Mouse (Mus musculus) heart, embryonic 11.5 days (tissue): ENCODE results near the gene Hyal1. TPM values are rescaled to one million over a fixed set of nuclear protein-coding genes. Genes with fewer than 3 reads are reported as not detected.
A peak's percentile ranks its signal among the peaks of the same experiment; 100 is the strongest.

Source experiments
- ATAC-seq: fragments of 200-750 bp; cut with Nextera tagmentation; replicated peaks from 2 replicates; pipeline ENCODE4 v1.8.0; 2017; ENCODE audit warnings: moderate library complexity; ENCODE audit not compliant: insufficient number of reproducible peaks, low FRiP score, low TSS enrichment
- H3K27ac ChIP-seq: fragments of 300-500 bp; sonication (generic); 2 replicates; pipeline ENCODE4 v1.5.1; 2014; ENCODE audit warnings: mild to moderate bottlenecking, low read depth, low read length
- H3K27me3 ChIP-seq: fragments of 300-500 bp; sonication (generic); 2 replicates; pipeline ENCODE4 v1.6.1; 2014; ENCODE audit warnings: mild to moderate bottlenecking, low read length, mixed read lengths; ENCODE audit not compliant: control insufficient read depth, insufficient read depth
- H3K36me3 ChIP-seq: fragments of 300-500 bp; sonication (generic); 2 replicates; pipeline ENCODE4 v1.6.1; 2014; ENCODE audit warnings: mild to moderate bottlenecking, low read length, moderate library complexity, mixed read lengths; ENCODE audit not compliant: control insufficient read depth, insufficient read depth
- H3K4me1 ChIP-seq: fragments of 300-500 bp; sonication (generic); 2 replicates; pipeline ENCODE4 v1.6.1; 2014; ENCODE audit warnings: low read length; ENCODE audit not compliant: control insufficient read depth, insufficient read depth
- H3K4me2 ChIP-seq: fragments of 300-500 bp; sonication (generic); 2 replicates; pipeline ENCODE4 v1.6.1; 2014; ENCODE audit warnings: mild to moderate bottlenecking, moderate library complexity
- H3K4me3 ChIP-seq: fragments of 300-500 bp; sonication (generic); 2 replicates; pipeline ENCODE4 v1.5.1; 2014; ENCODE audit warnings: low read depth, low read length
- H3K9ac ChIP-seq: fragments of 300-500 bp; sonication (generic); 2 replicates; pipeline ENCODE4 v1.6.1; 2014; ENCODE audit warnings: mild to moderate bottlenecking, low read depth, low read length, moderate library complexity
- H3K9me3 ChIP-seq: fragments of 300-500 bp; sonication (generic); replicated peaks from 2 replicates; pipeline ENCODE4 v1.6.1; 2016; ENCODE audit warnings: low read length; ENCODE audit not compliant: control insufficient read depth
- WGBS: fragments of 180-500 bp; shearing (Covaris S2); extraction: QIAGEN DNeasy Blood & Tissue Kit; methylation state at CpG from one replicate; pipeline ENCODE4 v1.1.7; 2014; ENCODE audit not compliant: insufficient replicate concordance; 5-methylcytosine and 5-hydroxymethylcytosine counted together
- polyA plus RNA-seq: library from polyadenylated mRNA; unstranded; fragments of >200 nt; fragmentation: Nextera tagmentation; extraction: Ambion mirVana; gene quantifications from 2 replicates; pipeline ENCODE4 v1.2.1, GENCODE M21; 2014

Gene Hyal1
- polyA plus RNA-seq, 1 experiment from 2014 or later = 3.5 TPM

DNA sequence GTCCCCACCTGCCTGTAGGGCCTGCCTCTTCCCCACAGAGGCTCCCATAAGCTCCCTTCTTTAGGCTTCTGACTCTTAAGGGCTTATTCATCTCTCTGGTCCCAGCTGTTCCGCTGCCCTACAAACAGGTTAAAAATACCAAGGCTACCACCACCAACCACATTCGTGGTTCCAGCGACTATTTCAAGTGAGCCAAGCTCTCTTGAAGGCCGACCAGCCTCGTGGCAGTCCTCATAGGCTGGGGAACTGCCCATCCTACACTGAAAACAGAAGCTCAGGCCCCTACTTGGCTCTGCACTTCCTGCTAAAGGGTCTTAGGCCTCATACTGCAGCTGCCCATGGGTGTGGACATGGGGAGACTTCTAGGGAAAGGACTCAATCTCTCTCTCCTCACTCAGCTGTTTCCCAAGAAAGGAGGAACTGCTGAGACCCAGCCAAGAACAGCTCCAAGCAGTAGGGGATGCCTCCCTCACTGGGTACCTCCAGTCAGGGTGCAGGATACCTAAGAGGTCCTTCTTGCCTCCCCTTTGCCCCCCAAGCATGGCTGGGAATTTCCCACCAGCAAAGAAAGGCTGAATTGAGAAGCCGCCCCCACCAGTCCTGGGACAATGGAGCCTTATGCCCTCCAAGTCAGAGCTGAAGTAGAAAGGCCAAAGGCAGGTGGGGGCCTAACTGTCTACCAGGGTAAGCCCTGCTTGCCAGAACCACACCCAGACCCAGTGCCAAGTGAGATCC, 34.9 kb downstream of the Hyal1 start:
- Histone ChIP-seq H3K4me3 (no peak overlapping the region), H3K9me3 (no peaks in the 10 kb centered on the region), H3K4me2 (peak overlapping the region; percentile 77), H3K4me1 (peaks cover 51% of the 10 kb centered on the region), H3K27ac (peak overlapping the region; percentile 93), H3K9ac (peak overlapping the region; percentile 75), H3K36me3 (peaks cover 20% of the 10 kb centered on the region), H3K27me3 (0 out of 2 replicates have a peak, but pooled peaks cover 2% of the 10 kb centered on the region)
- WGBS = 62% methylated on average over 6 of the region's 6 CpGs
- no peak for ATAC-seq

DNA sequence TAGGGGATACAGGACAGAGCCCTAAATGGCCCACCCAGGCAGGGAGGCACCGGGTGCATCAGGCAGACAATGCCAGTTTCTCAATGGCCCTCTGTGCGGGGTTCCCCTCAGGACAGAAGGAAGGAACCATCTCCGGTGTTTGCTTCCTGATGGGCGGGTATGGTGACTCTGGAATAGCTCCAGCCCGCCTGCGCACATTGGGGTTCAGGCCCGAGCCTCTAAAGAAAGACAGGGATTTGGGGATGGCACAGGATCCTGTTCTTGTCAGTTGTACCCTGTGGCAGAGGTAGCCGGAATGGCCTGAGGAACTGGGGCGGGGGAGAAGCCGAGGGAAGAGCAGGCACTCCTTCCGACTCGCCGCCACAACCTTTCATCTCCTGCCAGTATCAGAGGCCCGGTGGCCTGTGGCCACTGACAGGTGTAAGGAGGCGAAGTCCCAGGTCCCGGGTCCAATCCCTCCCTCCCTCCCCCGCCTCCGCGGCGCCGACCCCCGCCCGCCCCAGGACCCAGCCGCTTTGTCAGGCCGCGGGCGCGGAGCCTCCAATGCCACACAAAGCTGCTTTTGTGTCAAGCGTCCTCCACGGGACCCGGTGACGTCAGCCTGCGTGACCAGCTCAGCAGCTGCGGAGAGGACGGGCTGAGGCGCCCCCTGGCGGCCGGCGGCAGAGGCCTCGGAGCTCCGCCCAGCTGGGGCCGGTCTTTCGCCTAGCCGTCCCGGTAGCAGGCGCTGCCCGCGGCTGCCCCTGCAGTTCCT, 35.6 kb downstream of the Hyal1 start:
- H3K27ac ChIP-seq = peak overlapping the region; percentile 93
- peaks cover 20% of the 10 kb centered on the region for H3K36me3 ChIP-seq
- H3K4me1 ChIP-seq = peaks cover 43% of the 10 kb centered on the region
- H3K9me3 ChIP-seq = no peaks in the 10 kb centered on the region
- peak overlapping the region; percentile 75 for H3K9ac ChIP-seq
- 0 out of 2 replicates have a peak, but pooled peaks cover 2% of the 10 kb centered on the region for H3K27me3 ChIP-seq
- 9% methylated on average over 41 of the region's 48 CpGs for WGBS
- peak overlapping the region; percentile 77 for H3K4me2 ChIP-seq
- peak; percentile 88 for ATAC-seq
- H3K4me3 ChIP-seq = peak overlapping the region; percentile 41

DNA sequence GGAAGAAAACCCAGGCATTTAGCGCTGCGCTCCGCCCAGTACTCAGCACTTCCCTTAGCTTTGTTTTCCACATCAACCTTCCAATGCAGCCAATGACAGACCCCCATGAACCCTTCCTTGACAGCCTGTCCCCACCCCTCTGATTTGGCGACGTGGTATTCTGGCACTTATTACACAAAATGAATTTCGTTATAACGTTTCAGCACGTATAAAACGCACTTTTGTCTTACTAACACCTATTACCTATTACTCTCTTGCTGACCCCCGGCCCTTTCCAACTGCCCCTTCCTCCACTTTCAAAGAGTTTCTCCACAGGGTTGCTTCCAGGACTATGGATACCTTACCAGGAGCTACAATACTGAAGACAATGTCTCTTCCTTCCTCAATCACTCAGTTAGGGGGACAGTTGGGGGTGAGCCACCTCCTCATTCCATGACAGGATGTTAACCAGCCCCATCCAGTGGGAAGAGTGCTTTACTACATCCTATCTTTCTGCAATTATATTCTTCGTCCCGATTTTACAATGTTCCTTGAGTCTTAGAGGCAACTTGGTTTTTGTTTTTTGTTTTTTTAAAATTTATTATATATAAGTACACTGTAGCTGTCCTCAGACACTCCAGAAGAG, 36.3 kb downstream of the Hyal1 start:
- 12% methylated on average over 12 of the region's 12 CpGs for WGBS
- H3K27me3 ChIP-seq = 0 out of 2 replicates have a peak, but pooled peaks cover 2% of the 10 kb centered on the region
- H3K4me2 ChIP-seq = peak overlapping the region; percentile 77
- H3K9ac ChIP-seq = peak overlapping the region; percentile 75; the same call in 1 of the 2 replicates
- H3K27ac ChIP-seq = peak overlapping the region; percentile 64
- peaks cover 24% of the 10 kb centered on the region for H3K36me3 ChIP-seq
- no peaks in the 10 kb centered on the region for H3K9me3 ChIP-seq
- H3K4me1 ChIP-seq = peaks cover 41% of the 10 kb centered on the region
- peak overlapping the region; percentile 41 for H3K4me3 ChIP-seq
- no peak for ATAC-seq

DNA sequence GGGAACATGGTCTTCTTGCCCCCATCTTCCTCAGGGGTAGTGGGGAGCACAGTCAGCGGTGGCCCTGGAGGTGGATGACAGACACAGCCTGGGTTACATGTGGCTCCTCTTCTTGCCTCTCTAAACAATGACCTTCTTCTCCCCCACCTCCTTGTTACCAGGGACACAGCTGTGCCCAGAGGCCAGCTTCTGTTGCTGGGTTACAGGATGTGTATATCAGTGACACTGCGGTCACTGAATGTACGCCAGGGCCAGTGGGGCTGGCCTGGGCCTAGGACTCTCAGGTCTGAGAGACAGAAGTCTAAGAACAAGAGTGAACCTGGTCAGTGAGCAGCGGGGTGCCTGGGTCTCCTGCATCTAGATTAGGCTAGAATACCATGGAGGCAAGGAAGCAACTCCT, 38.3 kb downstream of the Hyal1 start:
- no peak for ATAC-seq
- H3K9ac ChIP-seq = no peak overlapping the region
- no peak overlapping the region for H3K4me2 ChIP-seq
- no peak overlapping the region for H3K4me3 ChIP-seq
- H3K27ac ChIP-seq = 0 out of 2 replicates have a peak overlapping the region, but pooled peaks have one; percentile 7
- H3K36me3 ChIP-seq = peaks cover 24% of the 10 kb centered on the region
- H3K4me1 ChIP-seq = peaks cover 45% of the 10 kb centered on the region
- no peaks in the 10 kb centered on the region for H3K9me3 ChIP-seq
- H3K27me3 ChIP-seq = no peaks in the 10 kb centered on the region
- WGBS = 80% methylated on average over 4 of the region's 4 CpGs

DNA sequence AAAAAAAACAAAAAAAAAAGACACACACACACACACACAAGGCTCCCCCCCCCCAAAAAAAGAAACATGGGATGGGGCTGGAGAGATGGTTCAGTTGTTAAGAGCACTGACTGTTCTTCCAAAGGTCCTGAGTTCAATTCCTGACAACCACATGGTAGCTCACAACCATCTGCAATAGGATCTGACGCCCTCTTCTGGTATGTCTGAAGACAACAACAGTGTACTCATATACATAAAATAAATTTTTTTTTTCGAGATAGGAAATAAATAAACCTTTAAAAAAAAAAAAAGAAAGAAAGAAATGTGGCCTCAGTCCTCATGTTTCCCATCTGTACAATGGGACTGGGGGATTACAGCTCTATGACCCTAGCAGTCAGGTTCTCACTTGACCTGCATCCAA, 40.7 kb downstream of the Hyal1 start:
- Histone ChIP-seq H3K36me3 (peaks cover 29% of the 10 kb centered on the region), H3K27me3 (no peaks in the 10 kb centered on the region), H3K9ac (no peak overlapping the region), H3K4me1 (peaks cover 36% of the 10 kb centered on the region), H3K4me2 (no peak overlapping the region), H3K9me3 (no peaks in the 10 kb centered on the region), H3K4me3 (no peak overlapping the region), H3K27ac (peak overlapping the region; percentile 86; the same call in 1 of the 2 replicates)
- WGBS = 67% methylated on average over 2 of the region's 2 CpGs
- ATAC-seq = no peak

DNA sequence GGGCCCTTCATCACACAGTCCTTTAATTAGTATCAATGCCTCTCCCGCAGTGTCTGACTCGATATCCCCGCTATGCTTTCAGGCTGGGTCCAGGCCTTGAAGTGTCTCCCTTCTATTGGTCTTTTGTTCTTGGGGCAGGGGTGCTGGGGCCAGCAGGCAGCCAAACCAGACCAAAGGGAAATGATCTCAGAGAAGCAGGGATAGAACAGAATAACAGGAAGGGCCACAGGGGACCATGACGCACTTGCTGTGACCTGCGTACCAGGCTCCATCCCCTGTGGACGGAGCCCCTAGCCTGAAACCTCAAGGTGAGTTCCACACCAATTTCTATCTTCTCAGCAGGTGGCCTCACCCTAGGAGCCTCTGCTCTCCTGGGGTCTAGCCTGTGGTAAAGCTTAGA, 41.4 kb downstream of the Hyal1 start:
- Histone ChIP-seq H3K27me3 (no peaks in the 10 kb centered on the region), H3K9ac (no peak overlapping the region; the same call in 1 of the 2 replicates), H3K4me2 (no peak overlapping the region; the same call in 1 of the 2 replicates), H3K9me3 (no peaks in the 10 kb centered on the region), H3K4me3 (no peak overlapping the region), H3K4me1 (peaks cover 30% of the 10 kb centered on the region), H3K27ac (peak overlapping the region; percentile 86), H3K36me3 (peaks cover 31% of the 10 kb centered on the region)
- 83% methylated on average over 6 of the region's 6 CpGs for WGBS
- no peak for ATAC-seq

DNA sequence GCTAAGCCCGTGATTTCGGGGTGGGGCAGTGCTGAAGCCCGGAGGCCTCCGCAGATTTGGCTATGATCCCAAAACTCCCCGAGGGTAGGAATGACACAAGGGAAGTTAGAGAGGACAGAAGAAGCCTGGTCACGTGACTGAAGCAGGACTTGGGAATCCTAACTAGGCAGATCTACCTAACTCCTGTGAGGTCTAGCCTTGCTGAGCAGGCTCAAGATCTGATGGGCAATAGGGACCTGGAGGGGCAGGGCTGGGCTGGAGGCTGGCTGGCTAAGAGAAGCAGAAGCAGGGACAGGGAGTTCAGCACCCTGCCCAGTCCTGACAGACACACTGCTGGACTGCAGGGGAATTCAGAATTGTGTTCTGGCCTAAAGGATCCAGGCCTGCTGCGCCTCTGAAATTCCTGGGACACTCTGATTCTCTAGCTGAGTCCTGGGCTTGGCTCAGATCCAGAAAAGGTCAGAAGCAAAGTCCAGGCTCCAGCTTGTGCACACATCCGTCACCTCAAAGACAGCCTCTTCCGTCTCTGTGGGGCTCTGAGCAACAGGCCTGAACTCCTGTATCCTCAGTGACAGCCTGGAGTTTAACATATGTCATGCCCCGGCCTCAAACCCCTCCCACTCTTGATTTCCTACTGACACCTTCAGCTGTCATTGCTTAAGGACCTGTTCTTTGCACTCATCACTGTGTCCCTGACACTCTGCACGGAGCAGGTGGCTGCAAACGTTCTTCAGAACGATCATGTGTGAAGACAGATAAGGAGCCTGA, 42.2 kb downstream of the Hyal1 start:
- WGBS = 28% methylated on average over 13 of the region's 13 CpGs
- H3K4me2 ChIP-seq = peak overlapping the region; percentile 11; the same call in 1 of the 2 replicates
- H3K9ac ChIP-seq = peak overlapping the region; percentile 43; the same call in 1 of the 2 replicates
- H3K36me3 ChIP-seq = peaks cover 32% of the 10 kb centered on the region
- H3K27ac ChIP-seq = peak overlapping the region; percentile 86
- H3K4me3 ChIP-seq = no peak overlapping the region
- H3K9me3 ChIP-seq = no peaks in the 10 kb centered on the region
- peak; percentile 78 for ATAC-seq
- H3K4me1 ChIP-seq = peaks cover 28% of the 10 kb centered on the region
- H3K27me3 ChIP-seq = no peaks in the 10 kb centered on the region

DNA sequence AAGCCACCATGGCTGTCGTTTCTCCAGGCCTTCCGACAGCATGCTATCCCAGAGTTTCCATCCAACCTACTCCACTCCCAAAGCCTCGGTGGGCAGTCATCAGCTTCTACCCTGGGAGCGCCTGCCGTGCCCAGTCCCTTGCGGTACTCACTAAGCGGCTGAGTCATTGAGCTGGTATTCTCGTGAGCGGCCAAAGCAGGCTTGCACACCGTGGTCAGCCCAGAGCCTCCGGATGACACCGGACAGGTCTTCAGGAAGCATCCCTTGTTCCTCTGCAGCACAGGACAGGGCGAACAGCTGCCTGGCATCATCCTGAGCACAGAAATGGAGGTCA, 42.8 kb downstream of the Hyal1 start:
- Histone ChIP-seq H3K4me3 (no peak overlapping the region), H3K27ac (peak overlapping the region; percentile 86), H3K4me2 (no peak overlapping the region), H3K4me1 (peaks cover 32% of the 10 kb centered on the region), H3K9ac (no peak overlapping the region), H3K36me3 (peaks cover 28% of the 10 kb centered on the region), H3K27me3 (no peaks in the 10 kb centered on the region), H3K9me3 (no peaks in the 10 kb centered on the region)
- ATAC-seq = no peak; the same call in 1 of the 2 replicates
- WGBS = 38% methylated on average over 13 of the region's 13 CpGs
